ENCODE assay signal across 8 mouse cellular contexts in genomic region chr13:34129485-34130225, GRCm38 (mm10). TPM values are rescaled to one million over a fixed set of nuclear protein-coding genes. Genes with fewer than 3 reads are reported as not detected.
DNase-seq lines count a peak whose midpoint lies in the region; ATAC-seq and TF ChIP-seq lines count a peak whose summit lies in the region.

No protein-coding gene starts in this region.

- peak overlapping the region; percentile 85 for H3K9ac ChIP-seq in heart, embryonic 12.5 days
- peak overlapping the region; percentile 64 for H3K9ac ChIP-seq in kidney, postnatal 0 days (ENCODE audit: low read depth, low read length)
- peak overlapping the region; percentile 34 for H3K9ac ChIP-seq in liver, embryonic 16.5 days (ENCODE audit: low read depth, low read length)
- peak overlapping the region; percentile 99 for H3K9ac ChIP-seq in neural tube, embryonic 14.5 days (replicated peaks; ENCODE audit: low read depth, low read length)

- peaks cover 18% of the 10 kb centered on the region; the same call in 1 of the 2 replicates for H3K27me3 ChIP-seq in heart, embryonic 12.5 days (replicated peaks)
- no peaks in the 10 kb centered on the region for H3K27me3 ChIP-seq in kidney, postnatal 0 days (ENCODE audit: insufficient read depth, low read length)
- H3K27me3 ChIP-seq in liver, embryonic 16.5 days (ENCODE audit: control insufficient read depth, insufficient read depth, low read depth, low read length) = peaks cover 57% of the 10 kb centered on the region
- no peaks in the 10 kb centered on the region for H3K27me3 ChIP-seq in neural tube, embryonic 14.5 days (ENCODE audit: control insufficient read depth, insufficient read depth, low read length)

- no peaks in the 10 kb centered on the region for H3K9me3 ChIP-seq in heart, embryonic 12.5 days (replicated peaks)
- H3K9me3 ChIP-seq in kidney, postnatal 0 days (replicated peaks; ENCODE audit: low read length) = no peaks in the 10 kb centered on the region
- no peaks in the 10 kb centered on the region for H3K9me3 ChIP-seq in liver, embryonic 16.5 days (replicated peaks; ENCODE audit: control insufficient read depth, low read length)
- no peaks in the 10 kb centered on the region for H3K9me3 ChIP-seq in neural tube, embryonic 14.5 days (ENCODE audit: control insufficient read depth, low read length)

- peak overlapping the region; percentile 91 for H3K4me2 ChIP-seq in heart, embryonic 12.5 days
- peak overlapping the region; percentile 93 for H3K4me2 ChIP-seq in kidney, postnatal 0 days (ENCODE audit: low read length)
- peak overlapping the region; percentile 77 for H3K4me2 ChIP-seq in liver, embryonic 16.5 days (ENCODE audit: low read depth, low read length)
- peak overlapping the region; percentile 69 for H3K4me2 ChIP-seq in neural tube, embryonic 14.5 days (ENCODE audit: low read depth, low read length)

- no peak for TF ChIP-seq CTCF in kidney, postnatal 0 days (IDR thresholded peaks at IDR 0.05; ENCODE audit: low read depth)

- WGBS in heart, embryonic 12.5 days = 2% methylated on average over 31 of the region's 31 CpGs
- under 1% methylated on average over 28 of the region's 31 CpGs for WGBS in kidney, postnatal 0 days
- WGBS in liver, embryonic 16.5 days (ENCODE audit: insufficient replicate concordance) = 1% methylated on average over 30 of the region's 31 CpGs
- WGBS in neural tube, embryonic 14.5 days = under 1% methylated on average over 31 of the region's 31 CpGs

- ATAC-seq in heart, embryonic 12.5 days (ENCODE audit: insufficient number of reproducible peaks, low FRiP score) = peak; percentile 37
- ATAC-seq in kidney, postnatal 0 days (replicated peaks; ENCODE audit: low FRiP score, low read depth) = peak; percentile 55
- no peak for ATAC-seq in liver, embryonic 16.5 days (ENCODE audit: low read depth)
- ATAC-seq in neural tube, embryonic 14.5 days (ENCODE audit: low read depth) = peak; percentile 7; the same call in 1 of the 2 replicates

- H3K27ac ChIP-seq in heart, embryonic 12.5 days (ENCODE audit: poor library complexity, severe bottlenecking) = peak overlapping the region; percentile 79
- H3K27ac ChIP-seq in kidney, postnatal 0 days = peak overlapping the region; percentile 84
- H3K27ac ChIP-seq in liver, embryonic 16.5 days (ENCODE audit: low read length) = no peak overlapping the region
- peak overlapping the region; percentile 100 for H3K27ac ChIP-seq in neural tube, embryonic 14.5 days (ENCODE audit: low read depth, low read length)

- peak; percentile 67 for DNase-seq in layer of hippocampus, adult 11-12 months (ENCODE audit: low spot score)
- no peak for DNase-seq in layer of hippocampus, adult 9-10 months (ENCODE audit: low spot score)
- peak; percentile 81 for DNase-seq in embryo, embryonic 10 days (ENCODE audit: low spot score)
- peak; percentile 75 for DNase-seq in kidney, postnatal 0 days (ENCODE audit: low spot score)
- peak; percentile 43 for DNase-seq in thymus, postnatal 25 days

- H3K4me3 ChIP-seq in heart, embryonic 12.5 days = peak overlapping the region; percentile 88
- H3K4me3 ChIP-seq in kidney, postnatal 0 days (replicated peaks; ENCODE audit: low read depth, low read length) = peak overlapping the region; percentile 59
- peak overlapping the region; percentile 57 for H3K4me3 ChIP-seq in liver, embryonic 16.5 days (ENCODE audit: low read depth, low read length)
- H3K4me3 ChIP-seq in neural tube, embryonic 14.5 days (ENCODE audit: low read depth, low read length) = peak overlapping the region; percentile 93

- peaks cover 31% of the 10 kb centered on the region for H3K4me1 ChIP-seq in heart, embryonic 12.5 days (replicated peaks)
- peaks cover 28% of the 10 kb centered on the region; the same call in 1 of the 2 replicates for H3K4me1 ChIP-seq in kidney, postnatal 0 days (replicated peaks; ENCODE audit: insufficient read depth, low read length)
- H3K4me1 ChIP-seq in liver, embryonic 16.5 days (ENCODE audit: control insufficient read depth, low read depth, low read length) = peaks cover 22% of the 10 kb centered on the region
- H3K4me1 ChIP-seq in neural tube, embryonic 14.5 days (ENCODE audit: control insufficient read depth, insufficient read depth, low read length) = peaks cover 19% of the 10 kb centered on the region

- H3K36me3 ChIP-seq in heart, embryonic 12.5 days = peaks cover 7% of the 10 kb centered on the region; the same call in 1 of the 2 replicates
- no peaks in the 10 kb centered on the region for H3K36me3 ChIP-seq in kidney, postnatal 0 days (ENCODE audit: insufficient read depth, low read length)
- no peaks in the 10 kb centered on the region for H3K36me3 ChIP-seq in liver, embryonic 16.5 days (ENCODE audit: control insufficient read depth, insufficient read depth)
- H3K36me3 ChIP-seq in neural tube, embryonic 14.5 days (ENCODE audit: control insufficient read depth, insufficient read depth, low read length) = peaks cover 9% of the 10 kb centered on the region; the same call in 1 of the 2 replicates

RNA-seq across cellular contexts. Expression of gene Tubb2b, which starts 0.6 kb away (rescaled TPM):
- polyA plus RNA-seq in heart, embryonic 12.5 days (2016; fragmentation: Nextera tagmentation; extraction: Ambion mirVana) = 24.2 and 28.8 TPM in 2 replicates
- 24.8 and 28.0 TPM in 2 replicates for polyA plus RNA-seq in kidney, postnatal 0 days (2015; fragmentation: Nextera tagmentation; extraction: Ambion mirVana)
- polyA plus RNA-seq in liver, embryonic 16.5 days (2015; fragmentation: Nextera tagmentation; extraction: Ambion mirVana) = 0.68 and 1.0 TPM in 2 replicates
- 629 and 667 TPM in 2 replicates for polyA plus RNA-seq in neural tube, embryonic 14.5 days (2014; fragmentation: Nextera tagmentation; extraction: Ambion mirVana)

RNA-seq across cellular contexts. Expression of gene Psmg4, which starts 33.1 kb away (rescaled TPM):
- 76.9 and 78.8 TPM in 2 replicates for polyA plus RNA-seq in heart, embryonic 12.5 days (2016; fragmentation: Nextera tagmentation; extraction: Ambion mirVana)
- polyA plus RNA-seq in kidney, postnatal 0 days (2015; fragmentation: Nextera tagmentation; extraction: Ambion mirVana) = 110 and 117 TPM in 2 replicates
- polyA plus RNA-seq in liver, embryonic 16.5 days (2015; fragmentation: Nextera tagmentation; extraction: Ambion mirVana) = 27.1 and 27.4 TPM in 2 replicates
- 77.8 and 87.4 TPM in 2 replicates for polyA plus RNA-seq in neural tube, embryonic 14.5 days (2014; fragmentation: Nextera tagmentation; extraction: Ambion mirVana)

RNA-seq across cellular contexts. Expression of gene Tubb2a, which starts 51.8 kb away (rescaled TPM):
- polyA plus RNA-seq in heart, embryonic 12.5 days (2016; fragmentation: Nextera tagmentation; extraction: Ambion mirVana) = 111 and 117 TPM in 2 replicates
- polyA plus RNA-seq in kidney, postnatal 0 days (2015; fragmentation: Nextera tagmentation; extraction: Ambion mirVana) = 169 and 170 TPM in 2 replicates
- polyA plus RNA-seq in liver, embryonic 16.5 days (2015; fragmentation: Nextera tagmentation; extraction: Ambion mirVana) = 66.2 and 68.2 TPM in 2 replicates
- polyA plus RNA-seq in neural tube, embryonic 14.5 days (2014; fragmentation: Nextera tagmentation; extraction: Ambion mirVana) = 2,423 and 2,884 TPM in 2 replicates

Comparison
In these comparisons a context has a peak if more than half of its experiments do, and no peak if none do; other contexts are left out.
1. H3K9ac ChIP-seq: peak in every context shown above with its lines; median percentile 99 in neural tube, embryonic 14.5 days; 85 in heart, embryonic 12.5 days; 64 in kidney, postnatal 0 days; 34 in liver, embryonic 16.5 days.
2. RNA of gene Tubb2b, which starts 0.6 kb away (polyA plus RNA-seq): 629 to 667 TPM in neural tube, embryonic 14.5 days; 24.2 to 28.8 TPM in heart, embryonic 12.5 days, 24.8 to 28.0 TPM in kidney, postnatal 0 days and 0.68 to 1.0 TPM in liver, embryonic 16.5 days; every median in the first group is over 10 times any median in the second.
3. RNA of gene Tubb2a, which starts 51.8 kb away (polyA plus RNA-seq): 2,423 to 2,884 TPM in neural tube, embryonic 14.5 days; 169 to 170 TPM in kidney, postnatal 0 days, 111 to 117 TPM in heart, embryonic 12.5 days and 66.2 to 68.2 TPM in liver, embryonic 16.5 days; every median in the first group is over 10 times any median in the second.
4. Peak in every context shown above with its lines, with median percentiles within 50 percentile points of each other: H3K4me2 ChIP-seq and H3K4me3 ChIP-seq.